Mouse (Mus musculus) midbrain, embryonic 12.5 days (tissue): ENCODE results near the gene Bach2. TPM values are rescaled to one million over a fixed set of nuclear protein-coding genes. Genes with fewer than 3 reads are reported as not detected.

Experiments
- ATAC-seq: fragments of 200-750 bp; cut with Nextera tagmentation; 2 replicates; pipeline ENCODE4 v1.8.0; 2017; ENCODE audit warnings: low read depth, moderate TSS enrichment, moderate library complexity; ENCODE audit not compliant: low FRiP score
- H3K27ac ChIP-seq: fragments of 300-500 bp; sonication (generic); replicated peaks from 2 replicates; pipeline ENCODE4 v1.5.1; 2016; ENCODE audit warnings: mild to moderate bottlenecking
- H3K27me3 ChIP-seq: fragments of 300-500 bp; sonication (generic); 2 replicates; pipeline ENCODE4 v1.6.1; 2016; ENCODE audit warnings: mild to moderate bottlenecking
- H3K36me3 ChIP-seq: fragments of 300-500 bp; sonication (generic); 2 replicates; pipeline ENCODE4 v1.6.1; 2016
- H3K4me1 ChIP-seq: fragments of 300-500 bp; sonication (generic); 2 replicates; pipeline ENCODE4 v1.6.1; 2016
- H3K4me2 ChIP-seq: fragments of 300-500 bp; sonication (generic); replicated peaks from 2 replicates; pipeline ENCODE4 v1.6.1; 2016; ENCODE audit warnings: mild to moderate bottlenecking, moderate library complexity
- H3K4me3 ChIP-seq: fragments of 300-500 bp; sonication (generic); 2 replicates; pipeline ENCODE4 v1.5.1; 2016; ENCODE audit warnings: mild to moderate bottlenecking
- H3K9ac ChIP-seq: fragments of 300-500 bp; sonication (generic); replicated peaks from 2 replicates; pipeline ENCODE4 v1.6.1; 2016; ENCODE audit warnings: mild to moderate bottlenecking, moderate library complexity
- H3K9me3 ChIP-seq: fragments of 300-500 bp; sonication (generic); 2 replicates; pipeline ENCODE4 v1.6.1; 2016; ENCODE audit warnings: mild to moderate bottlenecking
- WGBS: fragments of 180-500 bp; shearing (Covaris S2); methylation state at CpG from one replicate; pipeline ENCODE4 v1.1.7; 2016; 5-methylcytosine and 5-hydroxymethylcytosine counted together
- polyA plus RNA-seq: library from polyadenylated mRNA; unstranded; fragments of >200 nt; fragmentation: Nextera tagmentation; extraction: Ambion mirVana; gene quantifications from 2 replicates; pipeline ENCODE4 v1.2.1, GENCODE M21; 2016

The Bach2 gene
- polyA plus RNA-seq, 1 experiment from 2014 or later = 17.8 TPM

DNA sequence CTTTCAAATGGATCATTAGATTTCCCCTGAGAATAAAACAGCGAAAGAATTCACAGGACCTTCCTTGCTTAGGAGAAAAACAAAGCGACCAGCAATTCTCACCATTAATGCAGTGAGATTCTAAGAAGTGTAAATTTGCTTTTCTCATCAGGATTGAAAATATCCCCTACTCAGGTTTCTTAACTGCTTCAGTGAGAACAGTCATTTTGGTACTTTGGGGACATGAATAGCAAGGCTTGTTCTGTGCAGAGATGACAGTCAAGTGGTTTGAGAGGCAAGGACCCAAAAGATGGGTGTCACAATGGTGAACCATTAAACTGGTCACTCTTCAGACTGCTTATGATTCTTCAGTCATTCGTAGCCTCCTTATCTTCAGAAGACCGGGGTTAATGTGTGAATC, 263.6 kb downstream of the Bach2 start:
- no peak overlapping the region for H3K27ac ChIP-seq
- H3K36me3 ChIP-seq = 0 out of 2 replicates have a peak, but pooled peaks cover 6% of the 10 kb centered on the region
- H3K4me1 ChIP-seq = no peaks in the 10 kb centered on the region; the same call in 1 of the 2 replicates
- 88% methylated on average over 4 of the region's 4 CpGs for WGBS
- H3K4me3 ChIP-seq = no peak overlapping the region
- no peak for ATAC-seq
- no peaks in the 10 kb centered on the region for H3K27me3 ChIP-seq
- H3K9me3 ChIP-seq = no peaks in the 10 kb centered on the region
- no peak overlapping the region for H3K9ac ChIP-seq
- H3K4me2 ChIP-seq = no peak overlapping the region

DNA sequence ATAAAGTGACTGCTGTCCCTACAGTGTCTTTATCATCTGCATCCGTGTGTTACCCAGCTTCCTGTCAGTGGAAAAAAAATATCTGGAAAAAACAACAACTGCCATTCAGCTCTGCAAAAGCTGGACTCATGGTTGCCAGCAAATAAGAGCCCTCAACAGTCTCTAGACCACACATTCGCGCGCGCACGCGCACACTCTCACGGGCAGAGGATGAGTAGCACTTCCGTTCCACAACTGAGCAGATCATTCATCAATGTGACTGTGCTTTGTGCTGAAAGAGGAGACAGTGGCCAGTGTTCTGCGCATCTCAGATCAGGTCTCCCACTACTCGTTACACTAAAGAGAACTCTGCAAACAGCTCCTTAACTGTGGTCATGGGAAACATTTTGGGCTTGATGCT, 265.6 kb downstream of the Bach2 start:
- no peak overlapping the region for H3K27ac ChIP-seq
- no peak overlapping the region for H3K4me2 ChIP-seq
- no peaks in the 10 kb centered on the region for H3K27me3 ChIP-seq
- no peaks in the 10 kb centered on the region for H3K9me3 ChIP-seq
- H3K4me1 ChIP-seq = peaks cover 12% of the 10 kb centered on the region
- 94% methylated on average over 11 of the region's 11 CpGs for WGBS
- H3K9ac ChIP-seq = no peak overlapping the region
- H3K36me3 ChIP-seq = 0 out of 2 replicates have a peak, but pooled peaks cover 6% of the 10 kb centered on the region
- no peak for ATAC-seq
- H3K4me3 ChIP-seq = no peak overlapping the region

GRCm38 (mm10) chr4:32506306-32506808, 267.8 kb downstream of the Bach2 start:
- Histone ChIP-seq H3K27me3 (no peaks in the 10 kb centered on the region), H3K9me3 (no peaks in the 10 kb centered on the region), H3K4me3 (no peak overlapping the region), H3K4me1 (peaks cover 25% of the 10 kb centered on the region), H3K9ac (no peak overlapping the region), H3K36me3 (0 out of 2 replicates have a peak, but pooled peaks cover 6% of the 10 kb centered on the region), H3K27ac (no peak overlapping the region), H3K4me2 (no peak overlapping the region)
- ATAC-seq = no peak
- WGBS = 93% methylated on average over 7 of the region's 7 CpGs

DNA sequence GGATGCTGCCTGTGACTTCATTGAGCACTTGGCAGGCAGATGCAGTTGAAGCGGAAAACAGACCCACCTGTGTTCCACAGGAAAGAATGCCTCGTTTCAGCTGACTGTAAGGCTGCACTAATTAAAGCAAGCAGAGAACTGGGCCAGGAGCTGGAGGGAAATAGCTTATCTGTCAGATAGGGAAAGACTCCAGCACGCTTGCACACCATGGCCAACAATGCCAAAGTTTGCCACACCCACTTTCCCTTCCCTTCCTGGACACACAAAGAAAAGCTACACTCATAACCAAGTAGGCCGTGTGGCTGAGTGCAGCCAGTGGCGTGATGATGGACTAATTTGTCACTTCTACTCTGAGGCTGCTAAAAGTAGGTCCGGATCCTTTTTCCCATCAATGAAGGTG, 268.4 kb downstream of the Bach2 start:
- Histone ChIP-seq H3K4me3 (no peak overlapping the region), H3K27ac (no peak overlapping the region), H3K9me3 (no peaks in the 10 kb centered on the region), H3K36me3 (0 out of 2 replicates have a peak, but pooled peaks cover 2% of the 10 kb centered on the region), H3K4me2 (no peak overlapping the region), H3K27me3 (no peaks in the 10 kb centered on the region), H3K4me1 (peaks cover 28% of the 10 kb centered on the region), H3K9ac (no peak overlapping the region)
- WGBS = 89% methylated on average over 6 of the region's 6 CpGs
- ATAC-seq = no peak

DNA sequence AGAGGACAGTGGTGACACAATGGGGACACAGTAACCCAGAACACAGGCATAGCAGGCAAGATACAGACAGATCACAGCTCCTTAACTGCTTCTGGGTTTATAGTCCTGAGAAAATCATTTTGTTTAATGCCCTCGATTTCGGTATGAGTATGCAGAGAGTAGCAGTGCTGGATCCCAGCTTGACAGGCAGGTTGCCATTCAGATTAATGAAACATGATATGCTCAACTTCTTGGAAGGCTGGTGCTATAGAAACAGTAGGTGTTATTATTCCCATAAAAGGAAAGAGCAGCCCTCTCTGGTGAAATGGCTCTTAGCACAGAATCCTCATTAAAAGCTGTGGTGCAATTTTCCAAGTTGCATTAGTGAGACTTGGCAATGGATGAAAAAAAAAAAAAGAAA, 270.0 kb downstream of the Bach2 start:
- Histone ChIP-seq H3K9ac (no peak overlapping the region; the same call in 1 of the 2 replicates), H3K9me3 (no peaks in the 10 kb centered on the region), H3K4me1 (peaks cover 28% of the 10 kb centered on the region), H3K27me3 (no peaks in the 10 kb centered on the region), H3K27ac (peak overlapping the region; percentile 61), H3K4me2 (no peak overlapping the region), H3K4me3 (no peak overlapping the region), H3K36me3 (no peaks in the 10 kb centered on the region)
- 34% methylated on average over 2 of the region's 2 CpGs for WGBS
- no peak for ATAC-seq

- Histone ChIP-seq H3K27me3 (no peaks in the 10 kb centered on the region), H3K9ac (no peak overlapping the region), H3K9me3 (no peaks in the 10 kb centered on the region), H3K4me1 (peaks cover 28% of the 10 kb centered on the region), H3K27ac (peak overlapping the region; percentile 61), H3K4me2 (no peak overlapping the region), H3K4me3 (no peak overlapping the region), H3K36me3 (no peaks in the 10 kb centered on the region)
- WGBS = 26% methylated on average over 8 of the region's 8 CpGs
- no peak for ATAC-seq
Observed at GRCm38 (mm10) chr4:32508996-32509395, 270.4 kb downstream of the Bach2 start.

GRCm38 (mm10) chr4:32509832-32510612, 271.4 kb downstream of the Bach2 start:
- H3K4me1 ChIP-seq = peaks cover 33% of the 10 kb centered on the region
- ATAC-seq = no peak

GRCm38 (mm10) chr4:32510940-32511339, 272.3 kb downstream of the Bach2 start:
- no peaks in the 10 kb centered on the region for H3K36me3 ChIP-seq
- no peak overlapping the region for H3K4me2 ChIP-seq
- H3K27ac ChIP-seq = no peak overlapping the region
- peaks cover 37% of the 10 kb centered on the region for H3K4me1 ChIP-seq
- H3K9ac ChIP-seq = no peak overlapping the region
- no peaks in the 10 kb centered on the region for H3K27me3 ChIP-seq
- H3K9me3 ChIP-seq = no peaks in the 10 kb centered on the region
- WGBS = 74% methylated on average over 7 of the region's 7 CpGs
- ATAC-seq = no peak
- H3K4me3 ChIP-seq = no peak overlapping the region

More at GRCm38 (mm10) chr4:32509832-32510612, 271.4 kb downstream of the Bach2 start:
- no peak overlapping the region for H3K4me2 ChIP-seq
- 75% methylated on average over 9 of the region's 9 CpGs for WGBS
- no peak overlapping the region for H3K9ac ChIP-seq
- H3K9me3 ChIP-seq = no peaks in the 10 kb centered on the region
- no peak overlapping the region for H3K4me3 ChIP-seq
- no peaks in the 10 kb centered on the region for H3K36me3 ChIP-seq
- no peak overlapping the region for H3K27ac ChIP-seq
- no peaks in the 10 kb centered on the region for H3K27me3 ChIP-seq

- Histone ChIP-seq H3K4me1 (peaks cover 36% of the 10 kb centered on the region), H3K4me3 (no peak overlapping the region), H3K4me2 (no peak overlapping the region), H3K36me3 (no peaks in the 10 kb centered on the region), H3K27me3 (no peaks in the 10 kb centered on the region), H3K9ac (no peak overlapping the region), H3K27ac (no peak overlapping the region), H3K9me3 (no peaks in the 10 kb centered on the region)
- ATAC-seq = no peak
- WGBS = 85% methylated on average over 8 of the region's 8 CpGs
Observed at GRCm38 (mm10) chr4:32516126-32516525, 277.5 kb downstream of the Bach2 start.

DNA sequence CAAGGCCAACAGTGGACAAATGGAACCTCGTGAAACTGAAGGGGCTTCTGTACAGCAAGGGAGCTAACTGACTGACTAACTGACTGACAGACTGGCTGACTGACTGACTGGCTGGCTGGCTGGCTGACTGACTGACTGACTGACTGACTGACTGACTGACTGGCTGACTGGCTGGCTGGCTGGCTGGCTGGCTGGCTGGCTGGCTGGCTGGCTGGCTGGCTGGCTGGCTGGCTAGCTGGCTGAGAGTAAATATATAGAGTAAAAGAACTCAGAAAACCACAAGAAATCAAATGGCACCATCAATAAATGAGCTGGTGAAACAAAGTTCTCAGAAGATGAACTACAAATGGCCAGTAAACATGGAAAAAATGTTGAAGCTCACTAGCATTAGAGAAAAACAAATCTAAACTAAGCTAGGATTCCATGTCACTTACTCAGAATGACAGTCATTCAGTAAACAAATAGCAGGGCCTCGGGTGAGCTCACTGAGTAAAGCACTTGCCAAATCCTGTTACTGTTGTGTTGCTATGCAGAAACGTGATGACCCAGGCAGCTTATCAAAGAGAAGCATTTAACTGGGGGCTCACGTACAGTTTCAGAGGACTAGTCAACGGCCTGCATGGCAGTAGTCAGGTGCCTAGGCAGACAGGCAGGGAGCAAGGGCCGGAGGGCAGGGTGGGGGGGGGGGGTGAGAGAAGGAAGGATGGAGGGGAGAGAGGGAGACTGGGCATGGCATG, 280.4 kb downstream of the Bach2 start:
- 50% methylated on average over 6 of the region's 6 CpGs for WGBS
- Histone ChIP-seq H3K4me2 (no peak overlapping the region), H3K4me3 (no peak overlapping the region), H3K36me3 (no peaks in the 10 kb centered on the region), H3K27ac (no peak overlapping the region), H3K9me3 (no peaks in the 10 kb centered on the region), H3K9ac (no peak overlapping the region), H3K4me1 (peaks cover 54% of the 10 kb centered on the region), H3K27me3 (no peaks in the 10 kb centered on the region)
- ATAC-seq = no peak

GRCm38 (mm10) chr4:32520628-32521360, 282.2 kb downstream of the Bach2 start:
- 23% methylated on average over 18 of the region's 18 CpGs for WGBS
- Histone ChIP-seq H3K27me3 (no peaks in the 10 kb centered on the region), H3K4me3 (no peak overlapping the region), H3K4me1 (peaks cover 50% of the 10 kb centered on the region), H3K9me3 (no peaks in the 10 kb centered on the region), H3K4me2 (no peak overlapping the region), H3K27ac (no peak overlapping the region), H3K9ac (no peak overlapping the region), H3K36me3 (no peaks in the 10 kb centered on the region)
- ATAC-seq = peak; percentile 63

DNA sequence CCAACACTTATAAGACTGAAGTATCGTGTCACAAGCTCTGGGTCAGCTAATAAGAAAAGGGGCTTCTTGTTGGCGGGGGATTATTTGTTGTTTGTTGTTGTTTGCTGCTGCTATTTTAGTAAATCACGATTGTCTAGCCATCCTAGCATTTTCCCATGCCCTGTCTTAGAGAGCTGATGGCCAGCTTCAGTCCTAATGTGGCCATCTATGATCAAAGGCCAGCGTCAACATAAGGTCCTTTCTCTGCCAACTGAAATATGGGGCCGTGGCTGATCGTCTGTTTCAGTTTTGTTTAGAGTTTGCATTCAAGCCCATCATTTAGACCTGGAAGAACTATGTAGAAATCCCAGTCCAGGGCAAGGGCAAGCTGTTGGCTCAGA, 282.7 kb downstream of the Bach2 start:
- Histone ChIP-seq H3K27ac (no peak overlapping the region), H3K36me3 (no peaks in the 10 kb centered on the region), H3K4me1 (peaks cover 50% of the 10 kb centered on the region), H3K9me3 (no peaks in the 10 kb centered on the region), H3K9ac (no peak overlapping the region), H3K4me3 (no peak overlapping the region), H3K27me3 (no peaks in the 10 kb centered on the region), H3K4me2 (no peak overlapping the region)
- 62% methylated on average over 6 of the region's 6 CpGs for WGBS
- no peak for ATAC-seq
